Mouse (Mus musculus) embryonic fibroblast, embryonic 13.5 days (primary cell): Measurements from ENCODE around the gene Macrod1.
A peak's percentile ranks its signal among the peaks of the same experiment; 100 is the strongest.

Source experiments
- CTCF ChIP-seq: IDR thresholded peaks from 2 replicates; pipeline ENCODE4 v1.5.1; 2011; ENCODE audit warnings: mild to moderate bottlenecking, control low read depth, low read length, moderate library complexity, borderline replicate concordance; ENCODE audit not compliant: insufficient read depth
- POLR2A ChIP-seq: IDR thresholded peaks from 2 replicates; pipeline ENCODE4 v1.6.1; 2011; ENCODE audit warnings: low read depth, mild to moderate bottlenecking, control low read depth, low read length, moderate library complexity

DNA sequence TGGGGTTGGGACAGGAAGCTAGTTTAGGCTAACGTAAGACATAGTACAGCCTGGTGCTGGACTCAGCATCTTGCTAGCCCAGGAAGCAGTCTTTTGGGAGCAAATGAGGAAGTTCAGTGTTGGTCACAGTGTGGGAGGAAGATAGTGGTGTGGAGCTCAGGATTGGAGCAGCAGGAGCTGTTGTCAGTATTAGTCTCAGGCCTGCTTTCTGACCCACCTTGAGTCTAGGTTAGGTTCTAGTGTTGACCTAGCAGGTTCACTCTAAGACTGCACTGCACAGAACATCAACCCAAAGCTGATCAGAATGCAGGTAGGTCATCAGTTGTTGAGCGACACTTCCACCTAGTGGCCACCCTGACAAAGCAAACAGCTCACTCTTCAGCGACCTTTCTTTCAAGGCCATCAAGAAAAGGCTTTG, 36.4 kb upstream of the Macrod1 start:
- TF ChIP-seq POLR2A = no peak
- TF ChIP-seq CTCF = peak; percentile 60; the same call in 1 of the 2 replicates
